Mouse (Mus musculus): ENCODE measurements around the gene Gas1.

DNA sequence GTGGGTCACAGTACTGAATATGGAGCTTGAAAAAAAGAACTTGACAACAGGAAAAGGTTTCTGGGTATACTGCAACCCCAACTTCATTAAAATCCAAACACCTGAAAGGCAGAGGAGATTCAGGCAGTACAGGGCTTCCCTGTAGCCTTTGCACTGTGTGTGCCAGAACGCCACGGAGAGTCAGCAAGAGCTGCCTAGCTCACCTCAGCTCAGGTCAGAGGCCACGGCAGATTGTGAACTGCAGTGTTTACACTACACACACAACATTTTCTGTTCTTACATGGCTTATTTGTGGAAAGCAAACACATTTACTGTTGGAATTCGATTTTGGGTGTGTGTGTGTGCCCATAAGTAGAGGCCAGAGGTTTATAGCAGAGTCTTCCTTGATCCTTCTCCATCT lies 5.2 kb upstream of the Gas1 start:
- no peak for TF ChIP-seq CTCF (IDR thresholded peaks at IDR 0.05; ENCODE audit: insufficient read depth, low read length)
- TF ChIP-seq POLR2A (IDR thresholded peaks at IDR 0.05; ENCODE audit: borderline replicate concordance, extremely low read depth, low read depth, low read length) = no peak
